Mouse (Mus musculus) CD8-positive naive resting alpha-beta T cell, adult 2 months (primary cell): ENCODE results near the gene Ralbp1.

Source experiments
- DNase-seq, 2 experiments: peaks; one replicate each; pipeline ENCODE4 v3.0.0; 2022; ENCODE audit warnings: low read depth in 2 of 2, low spot score in 2 of 2

Ralbp1 gene

DNA sequence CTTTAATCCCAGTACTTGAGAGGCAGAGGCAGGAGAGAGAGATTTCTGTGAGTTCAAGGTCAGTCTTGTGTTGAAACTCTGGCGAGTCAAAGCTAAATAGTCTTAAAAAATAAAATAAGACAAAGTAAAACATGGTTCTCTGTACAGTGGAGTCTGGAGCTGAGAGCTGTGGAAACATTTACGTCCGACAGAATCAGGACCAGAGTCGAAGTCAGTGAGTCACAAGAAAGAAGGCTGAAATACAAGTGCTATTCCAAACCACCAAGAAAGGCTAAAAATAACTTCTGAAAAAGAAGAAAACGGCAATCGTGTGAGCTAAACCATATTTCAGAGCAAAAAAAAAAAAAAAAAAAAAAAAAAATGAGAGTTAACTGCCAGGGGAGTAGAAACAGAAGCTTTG lies 16.7 kb upstream of the Ralbp1 start:
- no peak for DNase-seq

- no peak for DNase-seq
These were observed 10.4 kb upstream of the Ralbp1 start for GRCm38 (mm10) chr17:65896016-65896415.

GRCm38 (mm10) chr17:65889476-65889875 lies 3.9 kb upstream of the Ralbp1 start:
- no peak for DNase-seq

DNA sequence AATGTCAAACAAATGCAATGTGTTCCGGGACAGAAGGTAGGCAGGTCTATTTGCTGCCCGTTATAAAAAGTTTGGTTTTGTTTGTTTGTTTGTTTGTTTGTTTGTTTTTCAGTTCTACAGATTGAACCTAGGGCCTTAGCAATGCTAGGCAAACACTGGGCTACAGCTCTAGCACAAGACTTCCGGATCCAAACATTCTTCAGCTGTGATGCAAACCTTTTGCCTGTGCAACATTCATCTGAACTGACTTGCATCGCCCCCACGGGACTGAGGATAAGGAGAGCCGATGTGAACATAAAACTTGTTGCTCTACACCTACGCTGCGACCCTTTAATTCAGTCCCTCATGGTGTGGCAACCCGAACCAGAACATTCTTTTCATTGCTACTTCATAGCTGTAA lies 973 bp upstream of the Ralbp1 start:
- no peak for DNase-seq

DNA sequence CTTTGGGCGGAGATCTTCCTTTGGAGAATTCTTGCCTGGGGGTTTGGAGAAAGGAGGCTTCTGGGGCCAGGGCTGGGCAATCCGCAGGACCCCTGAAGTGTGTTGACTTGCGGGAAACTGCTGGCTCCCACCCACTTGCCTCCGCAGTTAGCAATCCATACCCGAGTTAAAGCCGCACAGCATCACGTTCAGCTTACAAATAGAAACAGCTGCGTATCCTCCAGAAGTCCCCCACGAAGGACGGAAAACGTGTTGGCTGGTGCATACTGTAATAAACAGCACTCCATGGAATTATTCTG lies 251 bp downstream of the Ralbp1 start:
- no peak for DNase-seq

GRCm38 (mm10) chr17:65884691-65885397 lies 754 bp downstream of the Ralbp1 start:
- DNase-seq: peak; percentile 97 to 98

GRCm38 (mm10) chr17:65884061-65884669 lies 1.4 kb downstream of the Ralbp1 start:
- DNase-seq: peak in 1 of 2 experiments; percentile 15

DNA sequence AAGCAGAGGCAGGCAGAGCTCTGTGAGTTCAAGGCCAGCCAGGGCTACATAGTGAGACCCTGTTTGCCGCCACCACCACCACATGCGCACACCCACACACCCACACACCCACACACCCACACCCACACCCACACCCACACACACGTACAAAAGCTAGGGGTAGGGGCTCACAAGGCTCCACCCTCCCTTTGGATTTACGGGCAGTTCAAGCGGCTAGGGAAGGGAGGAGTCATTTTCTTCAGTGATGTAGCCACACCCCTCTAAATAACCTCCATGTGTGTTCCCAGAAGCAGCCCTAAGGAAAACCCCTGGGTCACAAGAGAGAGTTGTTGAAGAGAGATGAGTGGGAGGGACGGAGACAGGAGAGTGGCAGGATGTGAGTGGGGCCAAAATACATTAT lies 8.6 kb downstream of the Ralbp1 start:
- DNase-seq: no peak

DNA sequence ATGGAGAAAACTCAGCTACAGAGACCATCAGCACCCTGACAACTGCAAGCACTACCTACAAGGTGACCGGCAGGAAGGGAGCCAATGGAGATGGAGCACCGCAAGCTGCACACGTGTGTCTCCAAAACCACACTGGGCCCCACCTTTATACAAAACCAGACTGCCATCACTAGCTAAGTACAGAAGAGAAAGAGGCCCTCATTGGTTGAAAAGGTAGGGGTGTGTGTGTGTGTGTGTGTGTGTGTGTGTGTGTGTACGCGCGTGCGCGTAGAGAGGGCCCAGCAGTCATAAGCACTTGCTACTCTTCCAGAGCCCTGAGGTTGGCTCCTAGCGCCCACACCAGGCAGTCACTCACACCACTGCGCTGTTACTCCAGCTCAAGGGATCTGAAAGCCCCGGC lies 11.8 kb downstream of the Ralbp1 start:
- DNase-seq: no peak

GRCm38 (mm10) chr17:65873156-65873555 lies 12.4 kb downstream of the Ralbp1 start:
- DNase-seq: no peak

GRCm38 (mm10) chr17:65872652-65873051 lies 12.9 kb downstream of the Ralbp1 start:
- DNase-seq: peak; percentile 46 to 53

- no peak for DNase-seq
These were observed 13.5 kb downstream of the Ralbp1 start for GRCm38 (mm10) chr17:65872051-65872450.

GRCm38 (mm10) chr17:65871641-65872041 lies 14.0 kb downstream of the Ralbp1 start:
- no peak for DNase-seq

- DNase-seq: peak; percentile 83 to 91
These were observed 15.5 kb downstream of the Ralbp1 start for GRCm38 (mm10) chr17:65870146-65870545.

GRCm38 (mm10) chr17:65869720-65870119 lies 15.9 kb downstream of the Ralbp1 start:
- DNase-seq: no peak

- no peak for DNase-seq
These were observed 17.6 kb downstream of the Ralbp1 start for GRCm38 (mm10) chr17:65867996-65868395.

DNA sequence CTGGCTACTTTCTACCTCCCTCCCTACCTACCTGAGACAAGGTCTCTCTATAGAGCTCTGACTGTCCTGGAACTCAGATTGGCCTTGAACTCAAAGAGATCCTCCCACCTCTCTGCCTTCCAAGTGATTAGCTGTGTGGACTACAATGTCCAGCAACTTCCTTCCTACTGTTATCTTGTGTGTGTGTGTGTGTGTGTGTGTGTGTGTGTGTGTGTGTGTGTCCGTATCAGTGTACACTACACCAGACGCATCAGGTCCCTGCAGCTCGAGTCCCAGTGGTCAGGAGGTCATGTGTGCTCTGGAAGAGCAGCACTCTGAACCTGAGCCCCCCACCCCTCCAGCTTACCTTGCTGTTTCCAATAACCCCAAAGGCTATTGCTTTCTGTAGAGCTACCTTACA lies 19.4 kb downstream of the Ralbp1 start:
- DNase-seq: no peak

- DNase-seq: no peak
These were observed 20.3 kb downstream of the Ralbp1 start for GRCm38 (mm10) chr17:65865265-65865664.

DNA sequence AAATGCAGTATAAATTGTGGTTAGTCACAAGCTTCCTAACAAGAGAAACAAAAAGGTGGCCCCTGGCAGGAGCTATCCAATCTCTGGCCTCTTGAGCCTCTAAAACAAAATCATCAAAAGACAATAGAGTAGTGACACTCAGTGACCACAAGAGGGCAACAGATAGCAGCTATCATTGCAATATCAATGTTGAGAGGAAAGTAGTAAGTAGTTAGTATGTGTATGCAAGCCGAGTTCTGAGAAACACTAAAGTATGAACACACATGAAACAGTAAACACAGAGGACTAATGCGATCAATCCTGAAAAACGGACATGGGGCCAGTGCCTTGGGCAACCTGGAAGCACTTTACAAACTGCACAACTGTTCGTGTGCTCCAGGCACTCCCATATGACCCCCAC lies 20.9 kb downstream of the Ralbp1 start:
- DNase-seq: peak in 1 of 2 experiments; percentile 41

DNA sequence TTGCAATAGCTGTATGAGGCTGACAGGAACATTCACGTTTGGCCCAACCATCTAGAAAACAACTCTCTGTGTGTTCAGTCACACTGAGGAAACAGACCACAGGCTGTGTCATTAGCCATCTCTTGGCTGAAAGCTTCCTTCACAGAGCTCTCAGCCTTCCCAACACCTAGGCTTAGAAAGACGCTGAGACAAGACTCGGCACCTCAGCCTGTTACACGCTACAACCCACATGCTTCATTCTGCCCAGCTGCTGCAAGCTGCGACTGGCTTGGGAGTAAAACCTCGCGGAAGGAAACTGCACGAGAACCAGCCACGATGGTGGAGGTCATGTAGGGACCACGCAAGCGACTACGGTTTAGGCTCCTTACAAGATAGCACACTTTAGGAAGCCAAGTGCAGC lies 21.8 kb downstream of the Ralbp1 start:
- DNase-seq: no peak

DNA sequence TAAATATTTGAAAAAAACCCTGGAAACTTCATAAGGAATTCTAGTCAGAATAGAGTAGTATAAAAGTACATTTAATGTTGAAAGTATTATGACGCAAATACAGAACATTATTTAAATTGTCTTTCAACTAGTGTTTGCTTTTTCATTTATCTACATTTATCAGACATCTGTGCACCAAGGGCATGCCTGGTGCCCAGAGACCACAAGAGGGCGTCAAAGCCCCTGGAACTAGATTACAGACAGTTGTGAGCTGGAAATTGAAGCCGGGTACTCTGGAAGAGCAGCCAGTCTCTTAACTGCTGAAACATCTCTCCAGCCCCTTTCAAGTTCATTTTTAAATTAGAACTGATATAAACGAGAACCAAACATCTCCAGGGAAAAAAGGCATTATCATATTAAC lies 23.0 kb downstream of the Ralbp1 start:
- peak in 1 of 2 experiments; percentile 26 for DNase-seq

DNA sequence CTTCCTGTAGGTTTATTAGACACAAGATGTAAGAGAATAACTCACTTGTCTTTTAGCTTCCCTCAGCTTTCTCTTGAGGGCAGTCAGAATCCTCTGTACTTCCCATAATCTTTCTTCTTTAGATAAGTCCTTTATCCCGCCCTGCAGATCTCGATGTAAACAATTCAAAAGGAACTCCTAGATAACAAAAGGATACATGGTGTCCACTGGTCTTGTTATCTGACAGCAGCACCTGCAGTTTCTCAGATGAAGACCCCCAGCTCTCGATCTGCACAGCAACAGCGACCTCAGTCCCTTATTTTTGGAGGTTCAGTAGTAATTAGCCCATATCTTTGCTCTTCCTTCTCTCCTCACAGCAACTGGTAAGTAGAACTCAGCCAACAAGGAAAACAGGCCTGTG lies 28.0 kb downstream of the Ralbp1 start:
- no peak for DNase-seq

DNA sequence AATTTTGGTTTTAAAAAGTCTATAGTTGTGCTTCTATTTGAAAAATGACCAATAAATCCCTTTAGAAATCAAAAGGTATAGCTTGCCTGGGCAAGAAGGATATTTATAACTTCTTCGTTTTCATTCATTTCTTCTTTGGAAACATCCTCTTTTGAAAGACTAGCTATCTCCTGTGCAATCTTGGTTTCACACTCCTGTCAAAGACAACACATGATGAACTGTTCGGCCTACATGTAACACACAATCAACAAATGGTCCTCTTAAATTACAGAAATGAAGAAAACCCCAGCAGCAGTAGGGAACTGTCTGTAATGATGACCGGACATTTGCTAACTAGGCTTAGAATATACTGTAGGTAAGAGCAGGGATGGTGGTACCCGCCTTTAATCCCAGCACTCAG lies 31.6 kb downstream of the Ralbp1 start:
- DNase-seq: no peak
